Mouse (Mus musculus): ENCODE results near the gene Bsdc1.
"Not testable (repeated sequence)": the region's sequence is repeated elsewhere in the genome, so short reads cannot be mapped to it uniquely, and the experiment has no call there.

Gene Bsdc1

DNA sequence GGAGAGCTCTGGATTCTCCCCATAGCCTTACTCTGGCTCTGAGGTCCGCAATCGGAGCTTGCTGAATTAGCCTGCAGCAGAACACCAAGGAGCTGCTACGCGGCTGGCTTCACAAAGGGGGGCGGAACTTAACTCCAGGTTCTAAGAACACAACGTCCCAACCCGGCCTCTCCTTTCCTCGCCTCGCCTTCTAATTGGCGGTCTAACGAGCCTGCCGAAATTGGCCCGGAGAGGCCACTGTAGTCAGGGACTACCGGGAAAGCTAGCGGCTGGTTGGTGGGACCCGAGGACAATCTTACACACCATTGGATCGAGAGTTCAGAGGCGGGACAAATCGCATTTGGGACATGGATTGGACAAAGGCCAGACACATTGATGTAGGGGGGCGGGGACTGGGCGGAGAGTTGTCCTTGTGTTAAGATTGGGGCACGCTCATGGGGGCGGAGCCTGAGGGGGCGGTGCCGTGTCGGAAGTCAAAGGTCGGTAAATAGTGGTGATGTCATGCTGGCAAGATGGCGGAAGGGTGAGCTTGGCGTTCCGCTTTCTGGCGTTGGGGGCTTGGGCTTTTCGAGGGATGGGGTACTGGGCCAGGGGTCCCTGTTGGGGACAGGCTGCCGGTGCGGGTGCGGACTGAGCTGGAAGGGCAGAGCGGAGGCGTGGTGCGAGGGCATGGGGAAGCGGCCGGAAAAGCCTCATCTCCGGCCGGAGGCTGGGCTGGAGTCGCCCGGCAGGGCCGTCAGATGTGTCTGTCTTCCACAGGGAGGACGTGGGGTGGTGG, at the start of gene Bsdc1:
Gene Bsdc1 (plus strand): TSS at position 399 of the 778 bp plus-strand sequence.
- DNase-seq (ENCODE audit: low spot score) = peak; percentile 98

DNA sequence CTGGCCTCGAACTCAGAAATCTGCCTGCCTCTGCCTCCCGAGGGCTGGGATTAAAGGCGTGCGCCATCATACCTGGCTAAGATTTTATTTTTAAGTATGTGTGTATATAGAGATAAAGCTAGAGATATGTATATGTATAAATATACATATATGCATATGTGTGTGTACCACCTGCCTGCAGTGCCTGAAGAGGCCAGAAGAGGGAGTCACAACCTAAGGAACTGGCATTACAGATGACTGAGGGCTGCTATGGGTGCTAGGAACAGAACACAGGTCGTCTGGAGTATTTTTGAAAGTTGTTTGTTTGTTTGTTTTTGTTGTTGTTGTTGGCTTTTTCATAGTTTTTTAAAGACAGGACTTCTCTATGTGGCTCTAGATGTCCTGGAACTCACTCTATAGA, 45.5 kb upstream of the Bsdc1 start:
- no peak for DNase-seq (ENCODE audit: low spot score)

DNA sequence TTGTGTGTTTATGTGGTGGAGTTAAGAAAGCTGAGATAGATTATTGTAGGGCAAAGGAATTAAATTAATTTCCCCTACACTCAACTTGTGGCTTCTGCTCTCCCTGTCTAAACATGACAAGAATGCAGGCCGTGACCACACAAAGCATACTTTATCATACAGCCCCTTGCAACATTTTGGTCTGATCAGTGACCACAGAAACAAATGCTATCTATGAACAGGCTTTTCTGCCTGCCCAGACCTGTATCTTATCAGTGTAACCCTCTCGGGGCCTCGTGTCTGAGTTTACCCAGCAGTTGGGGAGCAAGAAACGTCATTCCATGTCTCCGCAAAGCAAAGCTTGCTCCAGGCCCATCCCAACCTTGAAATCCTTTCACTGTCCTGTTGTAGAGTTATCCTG, 44.9 kb upstream of the Bsdc1 start:
- no peak for DNase-seq (ENCODE audit: low spot score)

DNA sequence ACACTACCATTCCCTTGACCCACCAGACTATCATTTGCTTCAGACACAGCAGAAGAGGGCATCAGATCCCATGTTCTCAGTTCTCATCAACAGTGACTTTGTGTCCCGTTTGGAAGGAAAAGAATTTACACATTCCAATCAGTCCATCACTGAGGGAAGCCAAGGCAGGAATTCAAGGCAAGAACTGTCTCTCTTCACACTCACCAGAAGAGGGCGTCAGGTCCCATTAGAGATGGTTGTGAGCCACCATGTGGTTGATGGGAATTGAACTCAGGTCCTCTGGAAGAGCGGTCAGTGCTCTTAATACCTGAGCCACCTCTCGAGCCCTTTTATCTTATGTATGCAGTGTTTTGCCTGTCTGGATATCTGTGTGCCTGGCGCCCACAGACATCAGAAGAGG, 43.1 kb upstream of the Bsdc1 start:
- DNase-seq (ENCODE audit: low spot score) = no peak

DNA sequence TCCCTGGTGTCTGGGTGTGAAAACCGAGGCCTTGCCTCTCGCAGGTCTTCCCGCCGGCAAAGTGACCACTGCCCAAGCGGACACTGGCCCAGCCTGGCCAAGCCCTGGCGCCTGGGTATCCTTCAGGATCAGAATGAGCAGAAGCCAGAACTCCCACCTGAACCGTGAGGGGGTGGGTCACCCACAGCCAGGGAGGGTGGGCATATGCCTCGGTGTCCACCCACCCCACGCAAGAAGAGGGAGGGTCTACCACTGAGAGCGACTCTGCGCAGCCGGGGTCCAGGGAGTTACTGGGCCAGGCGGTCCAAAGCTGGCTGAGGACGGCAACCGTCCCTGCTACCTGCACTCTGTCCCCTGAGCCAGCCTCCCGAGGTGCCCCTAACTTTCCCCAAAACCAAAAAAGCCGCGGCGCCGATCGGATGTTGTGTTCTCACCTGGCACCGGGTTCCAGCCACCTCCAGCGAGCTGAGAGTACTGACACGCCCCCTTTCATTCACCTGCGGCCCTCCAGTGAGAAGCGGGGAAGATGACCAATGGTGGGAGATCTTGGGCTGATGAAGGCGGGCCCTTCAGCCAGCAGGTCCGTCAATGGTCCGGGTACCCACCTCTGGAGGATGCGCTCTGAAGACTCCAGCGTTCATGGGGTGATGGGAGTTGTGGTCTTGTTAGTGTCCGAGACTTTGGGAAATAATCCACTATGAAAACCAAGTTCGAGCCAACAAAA, 20.9 kb upstream of the Bsdc1 start, which contains the start of gene Zbtb8b:
Gene Zbtb8b (minus strand): TSS at position 514 of the 724 bp plus-strand sequence.
- peak; percentile 57 for DNase-seq (ENCODE audit: low spot score)

DNA sequence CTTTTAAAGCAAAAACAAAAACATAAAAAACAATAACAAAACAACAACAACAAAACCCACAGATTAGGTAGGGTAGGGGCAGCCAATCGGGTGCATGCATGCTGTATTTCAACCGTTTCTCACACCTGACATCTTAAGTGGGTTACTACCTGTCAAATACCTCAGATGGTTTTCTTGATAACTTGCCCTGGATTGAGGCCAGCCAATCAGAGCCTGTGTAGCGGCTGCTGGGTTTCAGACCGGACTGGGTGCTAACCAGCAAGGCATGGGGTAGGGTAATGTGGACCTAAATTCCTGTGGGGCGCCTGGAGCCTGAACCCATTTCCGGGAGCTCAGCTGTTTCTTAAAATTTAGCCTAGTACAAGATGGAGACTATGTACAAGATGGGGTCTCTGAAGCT, 20.2 kb upstream of the Bsdc1 start:
- DNase-seq (ENCODE audit: low spot score) = no peak

DNA sequence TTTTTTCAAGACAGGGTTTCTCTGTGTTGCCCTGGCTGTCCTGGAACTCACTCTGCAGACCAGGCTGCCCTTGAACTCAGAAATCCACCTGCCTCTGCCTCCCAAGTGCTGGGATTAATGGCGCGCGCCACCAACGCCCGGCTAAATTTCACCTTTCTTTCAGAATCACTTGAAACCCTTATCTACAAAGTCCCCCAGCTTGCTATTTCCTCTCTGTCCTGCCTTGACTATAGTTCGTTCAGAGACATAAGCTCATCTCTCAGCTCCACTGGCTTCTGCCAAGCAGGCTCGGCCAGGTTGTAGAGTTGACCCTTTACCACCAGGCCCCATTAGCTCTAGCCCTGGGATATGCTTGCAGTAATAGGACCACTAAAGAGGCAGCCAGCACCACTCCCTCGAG, 14.0 kb upstream of the Bsdc1 start:
- no peak for DNase-seq (ENCODE audit: low spot score)

DNA sequence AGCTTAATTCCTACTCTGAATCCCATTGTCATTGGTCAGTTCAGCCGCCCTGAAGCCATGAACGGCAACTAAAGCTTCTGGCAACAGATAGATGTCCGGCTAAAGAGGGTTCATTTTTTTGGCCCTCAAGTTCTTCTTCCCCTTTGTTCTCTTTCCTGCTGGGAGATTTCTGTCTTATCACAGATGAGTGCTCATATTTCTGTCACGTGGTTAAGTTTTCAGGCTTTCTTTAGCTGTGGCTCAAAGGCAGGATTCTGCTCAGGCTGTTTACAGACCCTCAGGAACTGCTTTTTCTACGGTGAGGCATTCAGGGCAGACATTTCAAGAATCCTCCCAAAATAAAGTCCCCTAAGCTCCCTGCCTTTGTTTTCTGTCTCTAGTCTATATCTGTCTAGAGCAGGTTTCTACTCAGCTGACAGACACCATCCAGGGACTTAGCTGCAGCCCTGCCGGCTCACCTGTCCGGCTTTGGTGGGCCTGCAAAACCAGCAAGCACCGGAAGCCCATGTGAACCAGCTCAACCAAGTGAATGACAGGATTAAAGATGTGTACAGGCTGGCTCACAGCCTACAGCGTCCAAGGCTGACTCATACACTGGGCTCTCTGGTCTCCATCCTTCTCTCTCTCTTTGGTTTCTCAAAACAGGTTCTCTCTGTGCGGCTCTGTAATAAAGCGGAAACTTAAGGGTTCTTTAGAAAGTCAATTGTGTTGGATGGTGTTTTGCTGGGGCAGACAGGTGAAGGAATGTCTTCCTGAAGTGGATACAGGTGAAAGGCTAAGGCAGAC, 13.4 kb upstream of the Bsdc1 start:
- no peak for DNase-seq (ENCODE audit: low spot score)

DNA sequence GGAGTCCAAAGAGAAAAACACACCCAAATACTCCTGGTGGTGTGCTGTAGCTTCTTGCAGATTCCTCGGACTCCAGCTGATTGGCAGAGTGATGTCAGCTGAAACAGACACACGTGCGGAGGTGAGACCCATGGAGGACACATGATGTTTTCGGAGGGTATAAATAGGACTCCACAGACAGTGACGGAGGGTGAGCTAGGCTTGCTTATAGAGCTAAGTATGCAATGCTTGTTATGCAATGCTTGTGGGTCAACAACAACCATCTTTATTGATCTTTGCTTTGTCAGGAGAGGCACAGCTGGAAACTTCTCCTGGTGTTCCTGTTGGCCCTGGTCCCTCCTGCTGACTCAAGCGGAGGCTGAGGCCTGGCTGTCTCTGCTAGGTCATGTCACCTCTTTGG, 12.7 kb upstream of the Bsdc1 start:
- DNase-seq (ENCODE audit: low spot score) = no peak

DNA sequence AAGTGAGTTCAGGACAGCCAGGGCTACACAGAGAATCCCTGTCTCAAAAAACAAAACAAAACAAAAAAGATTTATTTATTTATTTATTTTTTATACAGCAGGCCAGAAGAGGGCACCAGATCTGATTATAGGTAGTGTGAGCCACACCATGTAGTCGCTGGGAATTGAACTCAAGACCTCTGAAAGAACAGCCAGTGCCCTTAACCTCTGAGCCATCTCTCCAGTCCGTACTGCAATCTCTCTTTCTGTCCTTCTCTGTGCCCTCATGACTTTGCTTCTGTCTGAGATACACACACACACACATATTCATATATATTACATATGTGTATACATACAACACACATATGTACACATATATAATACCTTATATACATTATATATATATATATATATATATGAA, 10.5 kb upstream of the Bsdc1 start:
- DNase-seq (ENCODE audit: low spot score) = no peak

DNA sequence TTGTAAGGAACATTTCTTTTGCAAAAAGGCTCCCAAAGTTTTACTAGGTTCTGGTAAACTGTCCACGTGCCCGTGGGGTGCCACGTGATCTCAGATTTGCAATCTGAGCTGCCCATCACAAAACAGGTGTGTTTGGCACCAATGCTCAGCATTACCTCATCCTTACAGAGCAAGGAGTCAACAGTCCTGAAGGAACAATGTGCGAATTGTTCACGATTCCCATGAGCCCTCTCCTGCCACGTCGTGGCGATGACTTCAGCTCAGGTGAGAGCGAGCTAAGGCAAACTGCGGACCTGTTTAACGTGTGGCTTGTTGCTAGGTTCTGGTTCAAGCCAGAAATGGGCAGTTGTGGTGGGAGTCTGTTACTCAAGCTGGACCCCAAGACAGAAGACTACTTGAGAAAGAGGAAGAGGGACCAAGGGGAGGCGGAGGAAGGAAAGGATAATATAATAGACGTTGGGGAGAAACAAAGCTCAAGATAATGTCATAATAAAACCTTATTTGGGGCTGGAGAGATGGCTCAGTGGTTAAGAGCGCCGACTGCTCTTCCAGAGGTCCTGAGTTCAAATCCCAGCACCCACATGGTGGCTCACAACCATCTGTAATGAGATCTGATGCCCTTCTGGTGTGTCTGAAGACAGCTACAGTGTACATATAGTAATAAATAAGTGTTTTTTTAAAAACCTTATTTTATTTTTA, 9.8 kb upstream of the Bsdc1 start:
- DNase-seq (ENCODE audit: low spot score) = no peak

DNA sequence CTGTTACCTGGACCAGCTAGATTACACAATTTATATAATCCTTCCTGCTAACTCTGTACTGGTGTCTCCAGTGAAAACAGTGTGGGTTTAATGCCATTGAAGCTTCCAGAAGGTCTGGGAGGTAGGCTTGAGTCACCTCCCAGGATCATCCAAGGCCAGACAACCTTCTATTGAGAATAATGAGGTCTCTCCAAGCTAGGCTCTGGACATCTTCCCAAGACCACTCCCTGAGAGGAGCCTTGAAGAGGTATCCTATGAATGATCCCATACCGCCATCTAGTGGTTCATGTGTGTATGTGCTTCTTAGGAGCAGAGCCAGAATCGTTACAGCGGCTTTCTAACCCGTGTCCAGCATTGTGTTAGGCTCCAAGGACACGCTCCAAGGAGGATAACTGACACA, 6.1 kb upstream of the Bsdc1 start:
- DNase-seq (ENCODE audit: low spot score) = peak; percentile 30

DNA sequence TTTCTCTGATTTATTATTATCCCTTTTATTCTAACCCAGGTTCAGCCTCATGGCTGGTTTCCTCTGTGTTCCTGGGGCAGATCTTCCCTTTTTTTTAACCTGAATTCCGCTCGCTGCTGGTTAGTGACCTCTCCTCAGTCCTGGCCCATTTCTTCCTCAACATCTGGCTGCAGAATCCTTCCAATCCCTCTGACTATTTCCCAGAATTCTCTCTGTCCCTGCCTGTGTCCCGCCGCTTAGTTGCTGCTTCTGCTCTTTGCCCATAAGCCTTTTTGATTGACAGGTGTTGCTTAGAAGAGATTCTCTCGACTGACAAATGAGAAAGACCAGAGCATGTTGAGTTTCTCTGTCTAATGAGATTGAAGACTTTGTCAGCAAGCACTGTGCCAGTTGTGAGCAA, 5.3 kb upstream of the Bsdc1 start:
- no peak for DNase-seq (ENCODE audit: low spot score)

DNA sequence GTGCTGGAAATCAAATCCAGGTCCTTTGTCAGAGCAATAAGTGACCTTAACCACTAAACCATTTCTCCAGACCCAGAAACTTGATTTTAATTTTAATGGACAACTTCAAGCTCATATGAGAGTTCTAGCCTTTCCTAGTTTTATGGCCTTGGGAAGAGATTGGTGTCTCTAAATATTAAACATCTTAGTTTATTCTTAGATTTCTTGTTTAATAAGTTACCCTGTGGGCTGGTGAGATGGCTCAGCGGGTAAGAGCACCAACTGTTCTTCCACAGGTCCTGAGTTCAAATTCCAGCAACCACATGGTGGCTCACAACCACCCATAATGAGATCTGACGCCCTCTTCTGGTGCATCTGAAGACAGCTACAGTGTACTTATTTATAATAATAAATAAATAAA, 4.1 kb upstream of the Bsdc1 start:
- not testable (repeated sequence) for DNase-seq (ENCODE audit: low spot score)

DNA sequence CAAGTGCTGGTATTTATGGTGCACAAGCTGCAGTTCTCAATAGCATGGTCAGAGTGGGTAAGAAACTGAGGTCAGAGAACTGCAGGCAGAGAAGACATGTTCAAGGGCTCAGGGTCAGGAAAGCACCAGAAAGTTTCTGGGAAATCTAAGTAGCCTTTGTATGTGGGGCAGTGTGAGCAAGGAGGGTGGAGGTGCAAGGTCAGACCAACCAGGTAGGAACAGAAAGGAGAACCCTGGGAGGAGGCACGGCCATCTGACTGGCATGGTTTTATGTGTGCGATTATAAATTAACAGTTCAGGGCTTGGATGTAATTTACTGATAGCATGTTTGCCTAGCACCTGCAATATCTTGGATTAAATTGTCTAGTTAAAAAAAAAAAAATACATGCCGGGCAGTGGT, 1.7 kb upstream of the Bsdc1 start:
- no peak for DNase-seq (ENCODE audit: low spot score)

DNA sequence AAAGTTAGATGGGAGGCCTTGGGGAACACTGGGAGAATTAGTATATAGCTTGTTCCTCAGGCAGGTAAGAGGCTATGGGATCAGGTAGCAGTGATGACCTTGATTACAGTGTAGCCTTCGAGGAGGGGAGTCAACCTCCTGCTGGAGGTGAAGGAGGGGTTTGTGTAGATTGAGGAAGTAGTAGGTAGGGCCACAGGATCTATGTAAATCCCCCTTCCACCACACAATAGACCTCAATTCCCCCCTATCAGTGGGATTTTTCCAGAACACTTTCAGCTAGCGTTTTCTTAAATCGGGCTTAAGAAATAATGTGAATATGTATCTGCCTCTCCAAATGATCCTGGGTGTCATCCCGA, 576 bp upstream of the Bsdc1 start:
- DNase-seq (ENCODE audit: low spot score) = no peak

DNA sequence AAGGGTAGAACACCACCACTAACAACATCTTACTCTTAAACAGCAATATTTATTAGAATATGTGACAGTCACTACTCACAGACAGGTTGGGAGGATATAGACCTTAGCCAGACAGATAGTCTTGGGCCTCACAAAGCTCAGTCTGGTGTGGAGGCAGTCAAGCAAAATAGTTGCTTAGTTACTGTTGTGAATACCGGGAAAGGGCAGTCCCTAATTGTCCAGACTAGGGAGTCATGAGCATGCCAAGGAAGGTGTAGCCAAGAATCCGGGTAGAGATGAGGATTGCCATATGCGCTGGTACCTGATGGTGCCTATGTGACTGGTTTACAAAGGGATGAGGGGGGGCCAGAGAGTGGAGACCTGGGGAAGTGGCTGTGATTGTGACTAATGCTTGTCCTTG, 737 bp downstream of the Bsdc1 start:
- DNase-seq (ENCODE audit: low spot score) = no peak

DNA sequence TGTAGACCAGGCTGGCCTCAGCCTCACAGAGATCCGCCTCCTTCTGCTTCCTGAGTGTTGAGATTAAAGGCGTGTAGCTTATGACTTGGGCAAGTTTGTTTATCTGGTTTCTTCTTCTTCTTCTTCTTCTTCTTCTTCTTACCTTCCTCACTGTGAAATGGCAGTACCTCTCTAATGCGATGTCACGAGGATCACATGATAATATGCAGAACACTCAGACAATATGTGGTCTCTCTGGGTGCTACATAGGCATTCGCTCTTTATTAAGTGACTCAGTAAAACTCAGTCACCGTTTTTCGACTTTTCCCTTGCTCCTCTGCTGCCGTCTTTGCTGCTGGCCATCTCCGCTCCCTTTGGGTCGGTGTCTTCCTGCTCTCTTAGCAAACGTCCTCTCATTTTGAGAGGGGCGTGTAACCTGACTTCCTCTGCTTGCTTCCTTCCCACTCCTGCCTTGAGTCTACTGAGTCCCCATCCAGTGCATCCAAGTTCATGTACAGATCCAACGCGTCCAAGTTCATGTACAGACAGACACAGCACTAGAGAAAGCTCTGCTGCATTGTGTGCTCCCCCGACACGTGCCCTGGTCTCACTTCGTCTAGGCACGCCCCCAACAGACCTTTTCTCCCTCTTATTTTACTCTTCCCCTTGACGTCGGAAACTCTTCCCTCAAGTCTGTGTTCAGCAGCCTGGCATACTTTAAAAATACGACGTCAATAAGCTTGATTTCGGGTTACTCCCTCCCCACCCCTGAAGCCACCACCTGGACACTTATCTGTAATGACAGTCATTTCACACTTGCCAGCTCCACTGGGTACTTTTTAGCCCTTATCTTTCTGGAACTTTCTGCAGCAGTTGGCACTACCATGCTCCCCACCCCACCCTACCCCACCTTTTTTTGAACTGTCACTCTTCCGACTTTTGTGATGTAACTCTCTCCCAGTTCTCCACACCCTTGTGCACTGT, 2.0 kb downstream of the Bsdc1 start:
- DNase-seq (ENCODE audit: low spot score) = no peak

DNA sequence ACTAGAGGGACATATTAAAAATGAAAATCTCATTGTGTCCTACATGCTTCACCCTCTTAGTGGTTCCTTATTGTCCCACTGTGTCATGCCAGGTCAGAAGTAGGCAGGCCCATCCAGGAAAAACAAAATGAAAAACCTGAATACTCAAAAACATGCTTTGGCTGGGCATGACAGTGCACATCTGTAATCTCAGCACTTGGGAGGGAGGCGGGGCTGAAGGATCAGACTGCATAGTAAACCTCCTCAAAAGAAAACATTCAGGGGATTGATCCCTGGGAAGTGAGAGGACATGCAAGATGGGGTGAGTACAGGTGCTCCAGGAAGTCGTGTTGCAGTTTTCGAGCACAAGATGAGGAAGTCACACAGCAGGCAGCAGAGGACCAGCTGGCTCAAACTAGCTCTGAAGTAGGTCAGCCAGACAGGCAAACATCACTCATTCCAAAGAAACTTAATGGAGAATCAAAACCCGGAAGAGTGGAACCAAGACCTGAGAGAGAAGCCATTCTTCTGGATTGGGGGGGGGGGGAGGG, 3.0 kb downstream of the Bsdc1 start:
- DNase-seq (ENCODE audit: low spot score) = no peak

DNA sequence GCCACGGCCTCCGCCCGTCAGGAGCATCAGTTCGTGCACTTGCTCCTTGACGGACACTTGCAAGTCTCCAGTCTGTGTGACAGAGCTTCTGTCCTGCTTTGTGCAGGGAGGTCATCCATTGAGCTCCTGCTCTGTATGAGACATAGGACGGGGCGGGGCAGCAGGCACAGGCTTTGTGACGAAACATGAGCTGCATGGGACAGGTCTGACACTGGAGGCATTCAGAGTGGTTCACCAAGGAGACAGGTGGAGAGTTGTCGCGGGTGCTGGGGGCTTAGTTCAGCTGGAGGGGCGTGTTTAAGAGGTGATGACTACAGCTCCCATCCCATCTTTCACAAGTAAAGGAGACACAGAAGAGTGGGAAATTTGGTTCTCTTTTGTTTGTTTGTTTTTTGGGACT, 14.7 kb downstream of the Bsdc1 start:
- DNase-seq (ENCODE audit: low spot score) = no peak

DNA sequence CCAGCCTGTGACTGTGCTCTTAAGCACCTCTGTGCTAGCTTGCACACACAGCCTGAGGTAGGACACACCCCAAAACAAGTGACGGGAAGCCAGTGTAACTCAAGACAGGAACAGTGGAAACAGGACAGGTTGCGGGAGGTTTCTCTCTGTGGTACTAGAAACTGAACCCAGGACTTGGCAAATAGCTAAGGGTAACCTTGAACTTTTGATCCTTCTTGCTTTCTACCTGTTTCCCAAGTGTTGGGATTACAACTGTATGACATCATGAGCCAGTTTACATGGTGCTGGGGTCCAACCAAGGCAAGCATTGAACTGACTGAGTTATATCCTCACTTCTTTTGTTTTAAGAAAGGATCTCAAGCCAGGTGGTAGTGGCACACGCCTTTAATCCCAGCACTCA, 18.5 kb downstream of the Bsdc1 start:
- DNase-seq (ENCODE audit: low spot score) = no peak
